Mouse (Mus musculus) kidney, adult 8-10 months (tissue): ENCODE data around the gene Asb3.
"Not testable (repeated sequence)": the region's sequence is repeated elsewhere in the genome, so short reads cannot be mapped to it uniquely, and the experiment has no call there.

ENCODE experiments used
- DNase-seq, 2 experiments: peaks; one replicate each; pipeline ENCODE4 v3.0.0; 2022

Asb3 gene

GRCm38 (mm10) chr11:31001169-31001908, 116.1 kb downstream of the Asb3 start:
- peak; percentile 19 to 20 for DNase-seq

DNA sequence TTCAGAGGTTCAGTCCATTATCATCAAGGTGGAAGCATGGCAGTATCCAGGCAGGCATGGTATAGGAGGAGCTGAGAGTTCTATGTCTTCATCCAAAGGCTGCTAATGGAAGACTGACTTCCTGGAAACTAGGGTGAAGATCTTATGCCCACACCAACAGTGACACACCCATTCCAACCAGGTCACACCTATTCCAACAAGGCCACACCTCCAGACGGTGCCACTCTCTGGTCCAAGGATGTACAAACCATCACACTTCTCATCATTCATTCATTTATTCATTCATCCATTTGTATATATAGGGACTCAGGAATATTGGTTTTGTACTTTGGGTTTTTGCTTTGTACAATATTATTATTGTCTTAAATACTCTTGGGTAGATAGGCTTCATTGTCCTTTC, 124.5 kb downstream of the Asb3 start:
- DNase-seq = not testable (repeated sequence)

GRCm38 (mm10) chr11:31017466-31017865, 132.2 kb downstream of the Asb3 start:
- DNase-seq = not testable (repeated sequence)

DNA sequence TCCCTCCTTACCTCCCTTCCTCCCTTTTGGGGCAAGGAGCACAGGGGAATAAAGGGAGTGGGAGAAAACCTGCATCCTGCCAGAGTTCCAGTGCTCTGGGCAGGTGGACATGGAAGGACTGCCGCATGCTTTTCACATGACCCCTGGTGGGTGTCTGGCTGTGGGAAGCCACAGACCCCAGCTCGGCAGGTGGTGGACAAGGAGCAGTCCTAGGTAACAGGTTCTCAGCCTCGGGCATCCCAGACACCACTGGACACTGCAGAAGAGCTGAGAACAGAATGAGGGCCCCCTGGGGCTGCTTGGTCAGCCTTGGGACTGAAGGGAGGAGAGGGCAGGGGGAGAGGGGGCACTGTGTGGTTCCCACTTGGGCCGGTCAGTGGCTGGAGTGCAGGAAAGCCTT, 149.7 kb downstream of the Asb3 start:
- no peak for DNase-seq

- DNase-seq = no peak
Observed at GRCm38 (mm10) chr11:31089973-31090372, 204.8 kb downstream of the Asb3 start.

GRCm38 (mm10) chr11:31090478-31090978, 205.3 kb downstream of the Asb3 start:
- DNase-seq = no peak

GRCm38 (mm10) chr11:31099519-31099918, 214.3 kb downstream of the Asb3 start:
- DNase-seq = not testable (repeated sequence)

DNA sequence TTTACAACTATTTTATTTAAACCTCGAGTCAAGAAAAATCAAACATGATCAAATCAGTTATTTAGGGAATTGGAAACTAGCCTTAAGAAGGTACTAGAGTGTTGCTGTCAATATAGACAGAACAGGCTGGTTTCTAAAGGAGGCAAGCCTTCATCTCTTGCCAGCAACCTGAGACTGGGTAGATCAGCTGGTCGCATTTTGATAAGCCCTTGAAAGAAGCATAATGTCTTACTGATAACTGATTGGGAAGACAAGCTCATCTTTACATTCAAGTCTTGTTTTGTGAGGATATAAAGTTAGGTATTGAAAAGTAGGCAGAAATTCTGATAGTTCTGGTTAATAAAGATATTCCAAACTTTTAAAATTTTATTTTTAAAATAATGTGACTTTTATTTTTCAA, 217.0 kb downstream of the Asb3 start:
- no peak for DNase-seq

- no peak for DNase-seq
Observed at GRCm38 (mm10) chr11:31105364-31105763, 220.1 kb downstream of the Asb3 start.

GRCm38 (mm10) chr11:31126964-31127363, 241.7 kb downstream of the Asb3 start:
- not testable (repeated sequence) for DNase-seq

GRCm38 (mm10) chr11:31133726-31134125, 248.5 kb downstream of the Asb3 start:
- DNase-seq = not testable (repeated sequence)

- DNase-seq = not testable (repeated sequence)
Observed at GRCm38 (mm10) chr11:31134824-31135223, 249.6 kb downstream of the Asb3 start.

DNA sequence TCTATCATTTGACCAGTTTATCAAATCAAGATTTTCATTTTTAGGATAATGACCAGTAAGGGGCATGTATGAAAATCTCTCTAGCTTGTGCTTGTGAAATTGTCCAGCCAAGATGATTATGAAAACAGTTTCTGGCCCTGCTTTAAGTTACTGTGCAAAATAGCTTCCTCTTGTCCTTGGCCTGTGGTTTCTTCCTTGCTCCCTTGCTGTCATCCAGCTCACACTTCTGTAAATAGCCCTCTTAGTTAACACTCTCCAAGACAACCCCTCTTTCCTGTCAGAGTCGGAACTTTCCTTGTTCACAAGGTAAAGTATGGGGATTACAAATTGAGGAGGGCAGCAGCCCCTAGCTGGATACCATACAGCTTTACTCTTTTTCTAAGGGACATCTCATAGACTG, 253.2 kb downstream of the Asb3 start:
- not testable (repeated sequence) for DNase-seq
